ENCODE assay signal across 8 mouse cellular contexts in genomic region chr11:50376911-50377891, GRCm38 (mm10). TPM values are rescaled to one million over a fixed set of nuclear protein-coding genes. Genes with fewer than 3 reads are reported as not detected.
DNase-seq lines count a peak whose midpoint lies in the region; ATAC-seq lines count a peak whose summit lies in the region.

Hnrnph1 (plus strand) TSS chr11:50376990.

- peak within 1 kb of the TSS; percentile 99 for H3K27ac ChIP-seq in hindbrain, embryonic 15.5 days (replicated peaks)

- peaks cover 10% of the 10 kb centered on the region for H3K36me3 ChIP-seq in hindbrain, embryonic 15.5 days

- peaks cover 34% of the 10 kb centered on the region for H3K4me1 ChIP-seq in hindbrain, embryonic 15.5 days (replicated peaks)

- peak within 1 kb of the TSS; percentile 100 for H3K9ac ChIP-seq in hindbrain, embryonic 15.5 days

- H3K27me3 ChIP-seq in hindbrain, embryonic 15.5 days = no peaks in the 10 kb centered on the region

- peak within 1 kb of the TSS; percentile 98 for H3K4me3 ChIP-seq in hindbrain, embryonic 15.5 days

- peak; percentile 95 for ATAC-seq in hindbrain, embryonic 15.5 days (ENCODE audit: low FRiP score, low read depth)

- H3K4me2 ChIP-seq in hindbrain, embryonic 15.5 days = peak within 1 kb of the TSS; percentile 90

- no peaks in the 10 kb centered on the region for H3K9me3 ChIP-seq in hindbrain, embryonic 15.5 days

- WGBS in hindbrain, embryonic 15.5 days = under 1% methylated on average over 75 of the region's 76 CpGs

- peak; percentile 99 for DNase-seq in T-cell, adult 2 months (ENCODE audit: low spot score)
- peak; percentile 99 for DNase-seq in cerebellum, postnatal 36 days
- peak; percentile 99 for DNase-seq in frontal cortex, postnatal 36 days (ENCODE audit: low spot score in 2 of 2)
- DNase-seq in left cerebral cortex, adult 11 months (ENCODE audit: low spot score) = peak; percentile 97
- peak; percentile 98 to 99 for DNase-seq in lung, postnatal 4 days
- peak; percentile 97 for DNase-seq in retina, postnatal 7 days (ENCODE audit: low read depth, low spot score)
- DNase-seq in urinary bladder, adult 2 months (ENCODE audit: low spot score) = peak; percentile 100

RNA-seq across cellular contexts. Expression of gene Hnrnph1, which starts in this region (rescaled TPM):
- polyA plus RNA-seq in hindbrain, embryonic 15.5 days (2015; fragmentation: Nextera tagmentation; extraction: Ambion mirVana) = 418 and 450 TPM in 2 replicates
- polyA plus RNA-seq in urinary bladder, adult 2 months (2012; rRNA removed) = 251 and 299 TPM in 2 replicates

Comparison
In these comparisons a context has a peak if more than half of its experiments do, and no peak if none do; other contexts are left out.
1. Peak in every context shown above with its lines: DNase-seq, ATAC-seq, H3K4me3 ChIP-seq and H3K27ac ChIP-seq.